Mouse (Mus musculus) thymus, postnatal 14 days (tissue): ENCODE data around the gene St3gal6.
A peak's percentile ranks its signal among the peaks of the same experiment; 100 is the strongest.
"Not testable (repeated sequence)": the region's sequence is repeated elsewhere in the genome, so short reads cannot be mapped to it uniquely, and the experiment has no call there.

Experiments
- DNase-seq: peaks from one replicate; pipeline ENCODE4 v3.0.0; 2021

Gene St3gal6

GRCm38 (mm10) chr16:58474875-58475274, 49.2 kb downstream of the St3gal6 start:
- DNase-seq: no peak

DNA sequence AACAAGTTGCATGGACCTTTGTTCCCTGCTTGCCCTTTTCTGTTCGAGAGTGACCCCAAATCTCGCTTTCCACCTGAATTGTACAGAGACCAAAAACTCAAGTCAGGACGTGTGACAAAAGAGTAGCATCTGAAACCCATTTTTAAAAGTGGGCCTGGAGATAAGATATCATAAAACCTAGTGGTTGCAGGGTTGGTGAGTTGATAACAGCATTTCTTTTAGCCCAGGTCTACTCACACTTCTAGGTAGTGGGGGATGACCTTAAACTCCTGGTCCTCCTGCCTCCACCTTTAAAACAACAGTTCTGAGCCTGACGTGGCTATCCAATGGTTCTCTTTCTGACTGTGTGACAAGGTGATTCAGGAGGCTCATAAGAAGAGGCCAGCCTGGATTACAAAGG, 53.2 kb downstream of the St3gal6 start:
- DNase-seq: no peak

DNA sequence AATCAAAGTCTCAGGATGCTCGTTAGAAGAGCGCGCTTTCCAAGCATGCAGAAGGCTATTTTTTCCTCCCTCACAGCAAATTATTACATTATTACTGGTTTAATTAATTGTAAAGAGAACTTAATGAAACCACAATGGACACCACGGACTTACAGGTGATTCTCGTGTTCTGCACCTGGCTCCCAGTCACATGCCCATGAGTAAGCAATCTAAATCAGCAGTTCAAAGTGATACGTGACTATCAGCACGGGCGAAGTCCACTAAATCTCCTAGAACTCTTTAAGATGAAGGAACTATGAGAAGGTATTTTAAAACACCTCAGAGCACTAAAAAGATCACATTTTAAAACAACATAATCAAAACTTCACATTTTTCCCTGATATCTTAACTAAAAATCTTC, 54.0 kb downstream of the St3gal6 start:
- DNase-seq: no peak

- no peak for DNase-seq
Observed at GRCm38 (mm10) chr16:58465412-58465811, 58.6 kb downstream of the St3gal6 start.

DNA sequence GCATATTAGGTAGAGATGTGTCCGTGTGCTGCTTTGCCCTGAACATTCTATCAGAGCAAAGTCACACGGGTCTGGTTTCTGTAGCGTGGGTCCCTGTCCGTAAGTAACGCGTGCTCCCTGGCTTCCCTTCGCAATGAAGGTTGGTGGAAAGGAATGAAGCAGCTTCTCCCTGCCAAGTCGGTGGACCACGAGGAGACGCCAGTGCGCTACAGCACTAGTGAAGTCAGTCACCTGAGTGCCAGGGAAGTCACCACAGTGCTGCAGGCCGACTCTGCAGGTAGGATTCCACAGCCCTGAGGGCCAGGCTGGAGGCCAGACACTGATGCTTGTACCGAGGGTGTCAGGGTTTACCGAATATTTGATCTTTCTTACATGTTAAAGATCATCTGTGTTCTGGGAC, 60.0 kb downstream of the St3gal6 start:
- no peak for DNase-seq

DNA sequence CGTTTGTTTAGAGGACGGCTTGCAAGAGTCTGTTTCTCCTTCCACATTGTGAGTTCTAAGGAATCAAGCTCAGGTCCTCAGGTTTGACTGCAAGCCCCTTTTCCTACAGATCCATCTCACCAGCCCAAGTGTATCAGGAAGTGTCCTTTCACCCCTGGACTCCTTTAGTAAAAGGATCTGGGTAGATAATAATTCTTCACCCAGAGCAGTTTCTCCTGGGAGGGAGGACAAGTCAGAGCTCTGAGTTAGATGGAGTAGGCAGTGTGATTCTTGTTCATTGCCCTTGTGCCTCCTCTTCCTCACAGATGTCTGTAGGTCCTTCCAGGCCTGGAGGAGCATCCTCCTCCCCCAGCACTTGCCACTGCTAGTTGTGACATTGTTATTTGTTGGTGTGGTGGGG, 61.5 kb downstream of the St3gal6 start:
- no peak for DNase-seq

GRCm38 (mm10) chr16:58461856-58462518, 62.1 kb downstream of the St3gal6 start:
- no peak for DNase-seq

DNA sequence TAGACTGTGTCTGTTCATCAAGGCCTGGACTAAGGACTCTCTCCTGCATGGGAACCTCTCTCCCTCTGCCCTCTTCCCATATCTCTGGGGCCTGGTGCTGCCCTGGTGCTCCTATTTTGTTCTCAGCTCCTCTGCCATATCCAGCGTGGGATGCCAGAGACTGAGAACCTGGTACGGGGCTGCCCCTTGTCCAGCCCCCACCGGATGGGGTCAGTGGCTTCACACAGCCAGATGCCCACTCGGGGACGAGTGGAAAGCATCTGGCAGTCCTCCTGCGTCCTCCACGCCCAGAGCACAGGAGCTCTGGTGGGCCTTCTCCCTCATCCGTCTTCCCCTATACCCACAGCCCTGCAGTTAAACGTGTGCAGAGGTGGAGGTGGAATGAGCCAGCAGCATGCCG, 63.7 kb downstream of the St3gal6 start:
- DNase-seq: no peak

GRCm38 (mm10) chr16:58459966-58460365, 64.1 kb downstream of the St3gal6 start:
- not testable (repeated sequence) for DNase-seq

DNA sequence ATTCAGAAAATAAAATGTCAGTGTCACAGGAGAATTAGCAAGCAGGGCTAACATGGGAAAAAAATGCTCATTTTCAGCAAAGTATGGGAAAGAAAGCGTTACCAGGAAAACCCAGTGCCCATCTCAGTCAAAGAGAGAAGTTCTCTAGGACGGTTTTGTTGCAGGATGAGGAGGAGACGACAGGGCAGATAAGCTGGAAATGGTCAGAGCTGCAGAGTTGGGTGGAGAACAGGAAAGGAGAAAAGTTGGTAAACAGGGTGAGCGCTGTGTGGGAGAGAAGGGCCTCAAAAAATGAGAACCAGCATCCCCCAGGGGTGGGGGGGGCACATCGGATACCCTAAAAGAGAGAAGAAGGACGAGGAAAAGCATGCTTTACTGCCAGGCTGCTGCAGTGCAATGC, 67.1 kb downstream of the St3gal6 start:
- DNase-seq: no peak

DNA sequence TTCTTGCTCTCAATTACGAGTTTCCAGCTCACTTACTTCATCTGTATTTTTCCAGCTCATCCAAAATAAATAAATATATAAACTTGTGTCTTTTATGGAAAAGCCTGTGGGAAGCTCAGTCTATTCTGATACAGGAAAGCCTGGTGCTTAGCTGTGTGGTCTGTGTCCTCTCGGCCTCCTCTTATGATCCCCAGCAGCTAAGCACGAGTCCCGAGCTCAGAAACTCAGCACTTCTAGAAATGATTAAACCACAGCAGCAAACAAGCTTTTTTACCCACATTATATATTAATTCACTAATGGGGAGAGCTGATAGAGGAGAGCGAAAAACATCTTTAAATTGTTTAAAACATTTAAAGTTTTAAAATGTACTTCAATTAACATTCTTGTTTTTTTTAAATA, 67.6 kb downstream of the St3gal6 start:
- no peak for DNase-seq

- DNase-seq: no peak
Observed at GRCm38 (mm10) chr16:58455118-58455517, 68.9 kb downstream of the St3gal6 start.

DNA sequence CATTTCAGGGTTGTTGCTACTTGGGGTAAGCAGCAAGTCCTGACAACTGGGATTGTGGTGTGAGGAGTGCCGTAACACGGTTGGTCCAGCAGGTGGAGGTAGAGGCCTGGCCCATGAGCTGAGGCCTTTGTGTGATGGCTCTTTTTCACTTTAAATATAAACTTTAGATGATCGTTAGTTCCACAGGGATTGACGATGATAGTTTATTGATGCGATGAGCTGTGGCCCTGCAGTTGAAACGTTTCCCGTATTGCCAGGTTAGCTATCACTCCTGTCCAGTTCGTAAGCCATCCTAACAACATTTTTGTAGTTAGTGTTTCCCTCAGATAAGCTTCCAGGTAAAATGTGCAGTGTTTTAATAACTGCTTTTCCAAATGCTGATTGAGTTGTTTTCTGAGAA, 69.4 kb downstream of the St3gal6 start:
- peak; percentile 66 for DNase-seq

GRCm38 (mm10) chr16:58453820-58454219, 70.2 kb downstream of the St3gal6 start:
- no peak for DNase-seq

- no peak for DNase-seq
Observed at GRCm38 (mm10) chr16:58453138-58453537, 70.9 kb downstream of the St3gal6 start.

GRCm38 (mm10) chr16:58451647-58452046, 72.4 kb downstream of the St3gal6 start:
- no peak for DNase-seq

DNA sequence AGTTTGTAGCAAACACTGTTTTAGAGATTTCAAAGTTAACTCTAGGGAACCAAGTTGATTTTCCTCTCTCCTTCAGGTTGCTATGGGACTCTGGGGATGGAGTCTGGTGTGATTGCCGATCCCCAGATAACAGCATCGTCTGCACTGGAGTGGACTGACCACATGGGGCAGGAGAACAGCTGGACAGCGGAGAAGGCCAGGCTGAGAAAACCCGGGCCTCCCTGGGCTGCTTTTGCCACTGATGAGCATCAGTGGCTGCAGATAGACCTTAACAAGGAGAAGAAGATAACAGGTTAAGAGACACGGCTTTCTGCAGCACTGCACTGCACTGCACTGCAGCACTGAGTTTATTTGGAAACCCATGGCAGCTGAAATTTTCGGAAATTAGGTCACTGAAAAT, 73.4 kb downstream of the St3gal6 start:
- no peak for DNase-seq

- DNase-seq: no peak
Observed at GRCm38 (mm10) chr16:58449073-58449472, 75.0 kb downstream of the St3gal6 start.

DNA sequence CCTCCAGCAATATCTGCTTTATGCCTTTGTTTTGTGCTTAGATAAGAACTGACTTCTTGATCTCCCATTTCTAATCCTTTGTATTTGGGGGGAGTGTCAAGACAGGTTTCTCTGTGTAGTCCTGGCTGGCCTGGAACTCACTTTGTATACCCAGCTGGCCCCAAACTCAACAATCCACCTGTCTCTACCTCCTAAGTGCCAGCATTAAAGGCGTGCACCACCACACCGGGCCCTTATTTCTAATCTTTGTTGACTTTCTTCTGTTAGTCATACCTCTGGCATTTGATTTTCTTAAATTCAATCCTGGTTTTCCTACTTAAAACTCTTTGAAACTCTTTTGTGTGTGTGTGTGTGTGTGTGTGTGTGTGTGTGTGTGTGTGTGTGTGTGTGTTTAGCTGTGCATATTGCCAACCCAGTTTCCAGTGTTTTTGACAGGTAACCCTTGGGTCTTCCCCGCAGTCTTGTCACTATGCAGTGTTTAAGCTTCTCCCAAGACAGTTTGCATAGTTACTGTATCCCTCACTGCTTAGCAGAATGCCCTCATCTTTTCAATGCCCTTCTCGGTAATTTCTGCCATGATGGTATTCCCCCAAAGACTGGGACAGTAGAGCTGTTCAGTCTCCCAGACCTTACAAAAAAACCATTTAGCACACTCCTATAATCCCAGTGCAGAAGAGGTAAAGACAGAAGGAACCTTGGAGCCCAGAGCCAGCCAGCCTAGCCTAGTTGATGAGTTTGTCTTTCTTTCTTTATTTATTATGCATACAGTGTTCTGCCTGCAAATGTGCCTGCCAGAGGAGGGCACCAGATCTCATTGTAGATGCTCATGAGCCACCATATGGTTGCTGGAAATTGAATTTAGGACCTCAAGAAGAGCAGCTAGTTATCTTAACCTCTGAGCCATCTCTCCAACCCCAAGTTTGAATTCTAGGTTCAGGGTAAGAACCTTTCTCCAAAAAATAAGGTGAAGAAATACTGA, 77.5 kb downstream of the St3gal6 start:
- no peak for DNase-seq

DNA sequence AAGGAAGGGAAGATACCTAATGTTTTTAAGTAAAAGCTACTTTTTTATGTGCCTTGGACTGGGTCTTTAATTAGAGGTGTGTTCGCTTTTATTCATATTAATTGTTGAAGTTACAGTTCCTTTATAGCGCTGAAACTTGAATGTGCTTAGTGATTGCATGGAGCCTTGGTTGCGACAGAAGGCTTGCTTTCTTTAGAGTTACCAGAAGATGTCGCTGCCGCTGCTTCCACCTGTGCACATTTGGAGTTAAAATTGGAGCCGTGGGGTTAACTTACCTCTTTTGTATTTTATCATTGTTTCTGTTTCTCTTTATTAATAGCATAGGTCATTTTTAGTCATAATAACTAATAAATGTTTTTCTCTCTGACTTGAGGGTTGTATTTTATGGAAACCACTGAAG, 79.3 kb downstream of the St3gal6 start:
- DNase-seq: no peak

DNA sequence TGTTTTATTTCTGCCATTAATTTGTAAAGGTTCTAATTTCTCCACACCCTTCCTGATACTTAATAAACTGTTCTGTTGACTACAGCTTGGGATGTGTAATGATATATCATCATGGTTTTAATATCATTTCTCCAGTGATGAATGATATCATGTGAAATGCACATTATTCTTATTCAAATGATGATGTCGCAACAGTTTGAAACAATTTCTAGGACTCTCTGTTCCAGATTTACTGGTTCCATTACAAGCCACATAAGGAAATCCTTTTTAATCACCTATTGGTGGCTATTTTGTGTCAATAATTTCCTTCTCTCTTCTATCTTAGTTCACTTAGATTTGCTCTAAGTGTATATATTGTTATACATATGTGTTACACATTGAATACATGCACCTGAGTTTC, 91.7 kb downstream of the St3gal6 start:
- DNase-seq: no peak

DNA sequence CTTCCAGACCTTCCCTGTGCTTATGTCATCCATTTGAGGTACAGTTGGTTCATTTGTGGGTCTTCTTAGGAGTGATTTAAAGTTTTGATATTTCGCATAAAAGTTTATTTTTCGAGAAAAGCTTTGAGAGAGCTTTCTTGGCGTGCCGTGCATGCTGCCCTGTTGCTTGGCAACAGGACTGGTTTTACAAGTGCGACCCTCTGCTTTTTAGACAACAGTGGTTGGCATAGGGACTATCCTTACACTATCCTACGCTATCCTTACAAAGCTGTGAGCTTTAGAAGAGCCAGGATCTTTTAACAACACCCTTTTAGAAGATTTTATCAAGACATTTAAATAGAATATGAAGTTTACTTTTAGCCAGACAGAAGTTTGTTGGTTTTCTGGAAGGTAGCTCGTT, 93.8 kb downstream of the St3gal6 start:
- DNase-seq: no peak

GRCm38 (mm10) chr16:58421696-58422354, 102.2 kb downstream of the St3gal6 start:
- no peak for DNase-seq
